Mouse (Mus musculus) cerebellum, adult 8-10 months (tissue): Measurements from ENCODE around the gene Pdzd2.

ENCODE experiments used
- DNase-seq: peaks from one replicate; pipeline ENCODE4 v3.0.0; 2022

Pdzd2 gene

GRCm38 (mm10) chr15:12425049-12425627 is 314.6 kb downstream of the Pdzd2 start:
- no peak for DNase-seq

- DNase-seq = no peak
Observed at GRCm38 (mm10) chr15:12424187-12424586, 315.5 kb downstream of the Pdzd2 start.

- DNase-seq = no peak
Observed at GRCm38 (mm10) chr15:12420915-12421314, 318.8 kb downstream of the Pdzd2 start.

GRCm38 (mm10) chr15:12420376-12420775 is 319.3 kb downstream of the Pdzd2 start:
- DNase-seq = no peak

- DNase-seq = no peak
Observed at GRCm38 (mm10) chr15:12419446-12419845, 320.3 kb downstream of the Pdzd2 start.

- no peak for DNase-seq
Observed at GRCm38 (mm10) chr15:12415536-12416200, 324.1 kb downstream of the Pdzd2 start.

- DNase-seq = no peak
Observed at GRCm38 (mm10) chr15:12414696-12415095, 325.0 kb downstream of the Pdzd2 start.

- no peak for DNase-seq
Observed at GRCm38 (mm10) chr15:12408205-12408604, 331.5 kb downstream of the Pdzd2 start.

GRCm38 (mm10) chr15:12405592-12405991 is 334.1 kb downstream of the Pdzd2 start:
- no peak for DNase-seq

GRCm38 (mm10) chr15:12397032-12397431 is 342.7 kb downstream of the Pdzd2 start:
- no peak for DNase-seq

GRCm38 (mm10) chr15:12394758-12395157 is 345.0 kb downstream of the Pdzd2 start:
- no peak for DNase-seq

- DNase-seq = no peak
Observed at GRCm38 (mm10) chr15:12388726-12389489, 350.8 kb downstream of the Pdzd2 start.

- DNase-seq = no peak
Observed at GRCm38 (mm10) chr15:12384679-12385078, 355.0 kb downstream of the Pdzd2 start.

GRCm38 (mm10) chr15:12380548-12380947 is 359.2 kb downstream of the Pdzd2 start:
- DNase-seq = no peak

- no peak for DNase-seq
Observed at GRCm38 (mm10) chr15:12380057-12380456, 359.7 kb downstream of the Pdzd2 start.

- no peak for DNase-seq
Observed at GRCm38 (mm10) chr15:12377800-12378199, 361.9 kb downstream of the Pdzd2 start.

- no peak for DNase-seq
Observed at GRCm38 (mm10) chr15:12376491-12377069, 363.1 kb downstream of the Pdzd2 start.

- peak; percentile 50 for DNase-seq
Observed at GRCm38 (mm10) chr15:12375641-12376311, 363.9 kb downstream of the Pdzd2 start.

- DNase-seq = no peak
Observed at GRCm38 (mm10) chr15:12374916-12375315, 364.8 kb downstream of the Pdzd2 start.

GRCm38 (mm10) chr15:12373918-12374317 is 365.8 kb downstream of the Pdzd2 start:
- DNase-seq = no peak

- DNase-seq = no peak
Observed at GRCm38 (mm10) chr15:12373496-12373895, 366.2 kb downstream of the Pdzd2 start.

- DNase-seq = peak; percentile 71
Observed at GRCm38 (mm10) chr15:12371183-12371582, 368.5 kb downstream of the Pdzd2 start.

GRCm38 (mm10) chr15:12370096-12370495 is 369.6 kb downstream of the Pdzd2 start:
- no peak for DNase-seq
